Mouse (Mus musculus) thymus, adult 2 months (tissue): ENCODE measurements around the gene Snd1.

Experiments used
- CTCF ChIP-seq: fragments of 200-500 bp; IDR thresholded peaks from 2 replicates; pipeline ENCODE4 v1.5.1; 2012; ENCODE audit warnings: mild to moderate bottlenecking, control low read depth, low read length, moderate library complexity, borderline replicate concordance; ENCODE audit not compliant: control insufficient read depth, poor library complexity, insufficient read depth; ENCODE audit errors: extremely low read depth
- POLR2A ChIP-seq: fragments of 200-500 bp; IDR thresholded peaks from 2 replicates; pipeline ENCODE4 v1.6.1; 2012; ENCODE audit warnings: mild to moderate bottlenecking, low read length, control low read depth, moderate library complexity; ENCODE audit not compliant: control insufficient read depth, poor library complexity, insufficient read depth; ENCODE audit errors: extremely low read depth

DNA sequence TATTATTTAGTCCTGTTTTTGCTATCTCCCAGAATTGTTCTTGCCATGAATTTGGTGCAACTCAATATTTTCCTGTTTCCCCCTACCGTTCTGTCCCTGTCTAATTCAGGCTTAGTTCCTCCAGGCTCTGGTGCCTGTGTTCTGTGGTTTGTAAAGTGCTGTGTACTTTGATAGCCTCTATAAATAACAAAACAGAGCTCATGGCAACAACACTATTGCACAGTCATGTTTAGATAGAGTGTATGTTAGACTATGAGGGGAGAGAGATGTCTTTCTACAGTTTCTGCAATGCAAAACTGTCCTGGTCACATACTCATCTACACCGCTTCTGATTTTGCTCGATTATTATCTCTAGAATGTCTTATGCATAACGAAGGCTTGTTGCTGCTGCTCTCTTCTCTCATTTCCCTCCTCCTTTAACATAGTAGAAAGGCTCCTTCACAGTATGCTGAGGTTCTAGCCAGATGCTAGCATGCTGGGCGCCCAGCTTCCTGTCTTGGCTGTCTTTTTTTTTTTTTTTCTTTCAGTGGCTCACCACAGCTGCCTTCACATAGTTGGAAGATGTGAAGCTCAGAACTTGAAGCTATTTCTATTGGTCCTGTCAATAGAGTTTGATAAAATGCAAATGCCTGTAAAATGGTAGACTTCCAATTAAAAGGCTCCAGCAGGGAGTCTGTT, 113.7 kb downstream of the Snd1 start:
- TF ChIP-seq CTCF (no peak), POLR2A (no peak)
